Mouse (Mus musculus) liver, postnatal 0 days (tissue): ENCODE data around the gene Cacna1a. TPM values are rescaled to one million over a fixed set of nuclear protein-coding genes. Genes with fewer than 3 reads are reported as not detected.

Experiments used
- ATAC-seq: fragments of 200-750 bp; cut with Nextera tagmentation; 2 replicates; pipeline ENCODE4 v1.8.0; 2017; ENCODE audit warnings: mild to moderate bottlenecking, moderate library complexity
- DNase-seq: peaks from one replicate; pipeline ENCODE4 v3.0.0-alpha.2; 2016
- H3K27ac ChIP-seq: fragments of 300-500 bp; sonication (generic); 2 replicates; pipeline ENCODE4 v1.5.1; 2014; ENCODE audit warnings: antibody characterized with exemption, moderate library complexity, mild to moderate bottlenecking, low read depth
- H3K27me3 ChIP-seq: fragments of 300-500 bp; sonication (generic); 2 replicates; pipeline ENCODE4 v1.6.1; 2014; ENCODE audit warnings: low read length, control low read depth, mixed read lengths; ENCODE audit not compliant: insufficient read depth
- H3K36me3 ChIP-seq: fragments of 300-500 bp; sonication (generic); replicated peaks from 2 replicates; pipeline ENCODE4 v1.6.1; 2014; ENCODE audit warnings: mild to moderate bottlenecking, control low read depth, low read length, moderate library complexity, mixed read lengths; ENCODE audit not compliant: insufficient read depth
- H3K4me1 ChIP-seq: fragments of 300-500 bp; sonication (generic); 2 replicates; pipeline ENCODE4 v1.6.1; 2014; ENCODE audit warnings: antibody characterized with exemption, mild to moderate bottlenecking, control low read depth; ENCODE audit not compliant: insufficient read depth
- H3K4me2 ChIP-seq: fragments of 300-500 bp; sonication (generic); 2 replicates; pipeline ENCODE4 v1.6.1; 2014; ENCODE audit warnings: low read depth, mild to moderate bottlenecking, low read length, moderate library complexity, mixed read lengths
- H3K4me3 ChIP-seq: fragments of 300-500 bp; sonication (generic); 2 replicates; pipeline ENCODE4 v1.5.1; 2014; ENCODE audit warnings: low read depth, low read length
- H3K9ac ChIP-seq: fragments of 300-500 bp; sonication (generic); replicated peaks from 2 replicates; pipeline ENCODE4 v1.6.1; 2014; ENCODE audit warnings: mild to moderate bottlenecking, moderate library complexity
- H3K9me3 ChIP-seq: fragments of 300-500 bp; sonication (generic); 2 replicates; pipeline ENCODE4 v1.6.1; 2016; ENCODE audit warnings: mild to moderate bottlenecking, control low read depth, low read length, mixed read lengths
- CTCF ChIP-seq: sonication (generic); IDR thresholded peaks from 2 replicates; pipeline ENCODE4 v1.5.1; 2016; ENCODE audit warnings: antibody characterized with exemption, low read depth
- EP300 ChIP-seq: IDR thresholded peaks from 2 replicates; pipeline ENCODE4 v1.6.1; 2016; ENCODE audit warnings: antibody characterized with exemption, low read depth, mild to moderate bottlenecking
- WGBS: fragments of 180-500 bp; shearing (Covaris S2); extraction: QIAGEN DNeasy Blood & Tissue Kit; methylation state at CpG from one replicate; pipeline ENCODE4 v1.1.7; 2014; ENCODE audit not compliant: insufficient replicate concordance; 5-methylcytosine and 5-hydroxymethylcytosine counted together
- polyA plus RNA-seq: library from polyadenylated mRNA; unstranded; fragments of >200 nt; fragmentation: Nextera tagmentation; extraction: Ambion mirVana; gene quantifications from 2 replicates; pipeline ENCODE4 v1.2.1, GENCODE M21; 2015

Gene Cacna1a
- polyA plus RNA-seq, 1 experiment from 2014 or later = 0.49 TPM

GRCm38 (mm10) chr8:84658951-84659350 is 270.7 kb downstream of the Cacna1a start:
- ATAC-seq (no peak), DNase-seq (no peak)
- peak overlapping the region; percentile 99 for H3K27ac ChIP-seq
- no peaks in the 10 kb centered on the region for H3K36me3 ChIP-seq
- H3K4me3 ChIP-seq = no peak overlapping the region
- no peaks in the 10 kb centered on the region for H3K27me3 ChIP-seq
- WGBS = 20% methylated on average over 1 of the region's 1 CpGs
- TF ChIP-seq CTCF = no peak
- no peak for TF ChIP-seq EP300
- H3K4me2 ChIP-seq = no peak overlapping the region
- peaks cover 56% of the 10 kb centered on the region for H3K4me1 ChIP-seq
- no peak overlapping the region for H3K9ac ChIP-seq
- no peaks in the 10 kb centered on the region for H3K9me3 ChIP-seq

DNA sequence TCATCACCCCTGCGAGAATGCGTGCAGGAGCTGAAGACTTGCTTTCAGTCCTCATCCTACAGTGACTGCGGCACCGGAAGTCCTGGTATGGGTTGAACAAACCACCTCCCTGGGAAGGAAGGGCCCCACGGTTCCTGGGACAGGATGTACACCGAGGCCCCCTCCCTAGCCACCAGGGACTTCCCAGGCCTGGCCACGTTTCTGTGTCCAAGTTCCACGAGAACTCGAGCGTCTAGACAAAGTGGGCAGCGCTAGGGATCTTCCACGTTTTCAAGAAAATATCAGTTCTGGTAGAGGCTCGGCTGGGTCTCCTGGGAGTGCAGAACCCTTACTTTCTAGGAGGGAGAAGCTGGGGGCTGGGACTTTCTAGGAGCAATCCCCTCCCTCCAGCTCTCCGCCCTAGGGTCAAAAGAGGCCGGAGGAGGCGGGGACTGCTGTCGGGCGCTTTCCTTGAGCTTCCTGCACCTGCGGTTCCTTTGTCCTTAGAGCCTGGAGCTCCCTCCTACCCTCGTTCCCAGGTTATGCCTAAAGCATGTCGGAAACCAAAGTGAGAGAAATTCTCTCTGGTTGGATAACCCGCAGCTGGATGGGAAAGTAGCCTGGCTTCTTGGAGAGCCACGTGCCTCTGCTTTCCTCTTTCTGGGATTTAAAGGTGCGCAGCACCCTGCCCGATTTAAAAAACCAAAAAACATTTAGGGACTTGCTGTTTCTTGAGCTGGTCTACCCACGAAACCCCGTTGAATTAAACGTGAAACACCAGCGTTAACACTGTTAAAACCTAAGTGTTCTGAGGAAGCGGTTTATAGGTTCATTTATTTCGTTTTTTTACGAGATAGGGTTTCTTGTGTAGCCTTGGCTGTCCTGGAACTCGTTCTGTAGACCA is 271.9 kb downstream of the Cacna1a start:
- Histone ChIP-seq H3K9me3 (no peaks in the 10 kb centered on the region), H3K9ac (peak overlapping the region; percentile 95), H3K4me3 (peak overlapping the region; percentile 91), H3K27ac (peak overlapping the region; percentile 99), H3K4me2 (peak overlapping the region; percentile 85), H3K4me1 (peaks cover 56% of the 10 kb centered on the region), H3K36me3 (no peaks in the 10 kb centered on the region), H3K27me3 (no peaks in the 10 kb centered on the region)
- no peak for ATAC-seq
- 2% methylated on average over 32 of the region's 33 CpGs for WGBS
- peak; percentile 72 for DNase-seq
- peak; percentile 25; the same call in 1 of the 2 replicates for TF ChIP-seq EP300
- no peak for TF ChIP-seq CTCF

- TF ChIP-seq CTCF = no peak
- no peak for TF ChIP-seq EP300
- Histone ChIP-seq H3K4me3 (peak overlapping the region; percentile 91), H3K4me1 (peaks cover 55% of the 10 kb centered on the region), H3K9ac (peak overlapping the region; percentile 95), H3K9me3 (no peaks in the 10 kb centered on the region), H3K27me3 (no peaks in the 10 kb centered on the region), H3K27ac (peak overlapping the region; percentile 99), H3K36me3 (no peaks in the 10 kb centered on the region), H3K4me2 (peak overlapping the region; percentile 85)
- peak; percentile 81 for DNase-seq
- 1% methylated on average over 20 of the region's 20 CpGs for WGBS
- peak; percentile 27 for ATAC-seq
These were observed 272.7 kb downstream of the Cacna1a start for GRCm38 (mm10) chr8:84660819-84661457.

GRCm38 (mm10) chr8:84661458-84661871 is 273.2 kb downstream of the Cacna1a start:
- WGBS = under 1% methylated on average over 24 of the region's 24 CpGs
- Histone ChIP-seq H3K4me2 (peak overlapping the region; percentile 85), H3K27ac (peak overlapping the region; percentile 99), H3K4me1 (peaks cover 55% of the 10 kb centered on the region), H3K27me3 (no peaks in the 10 kb centered on the region), H3K4me3 (peak overlapping the region; percentile 91), H3K9me3 (no peaks in the 10 kb centered on the region), H3K36me3 (no peaks in the 10 kb centered on the region), H3K9ac (peak overlapping the region; percentile 95)
- TF ChIP-seq EP300 (no peak), CTCF (0 out of 2 replicates have a peak, but pooled peaks have one; percentile 9)
- DNase-seq = peak; percentile 92
- peak; percentile 71 for ATAC-seq

GRCm38 (mm10) chr8:84661961-84662571 is 273.8 kb downstream of the Cacna1a start:
- TF ChIP-seq EP300 (no peak), CTCF (no peak)
- peaks cover 49% of the 10 kb centered on the region for H3K4me1 ChIP-seq
- no peaks in the 10 kb centered on the region for H3K27me3 ChIP-seq
- ATAC-seq (peak; percentile 2), DNase-seq (peak; percentile 70)
- H3K9me3 ChIP-seq = no peaks in the 10 kb centered on the region
- under 1% methylated on average over 58 of the region's 61 CpGs for WGBS
- H3K27ac ChIP-seq = peak overlapping the region; percentile 99
- no peaks in the 10 kb centered on the region for H3K36me3 ChIP-seq
- peak overlapping the region; percentile 85 for H3K4me2 ChIP-seq
- H3K4me3 ChIP-seq = peak overlapping the region; percentile 91
- peak overlapping the region; percentile 95 for H3K9ac ChIP-seq
